Mouse (Mus musculus) limb, embryonic 12.5 days (tissue): ENCODE measurements around the gene Mrln. TPM values are rescaled to one million over a fixed set of nuclear protein-coding genes. Genes with fewer than 3 reads are reported as not detected.

Source experiments
- ATAC-seq: fragments of 200-750 bp; cut with Nextera tagmentation; 2 replicates; pipeline ENCODE4 v1.8.0; 2017; ENCODE audit warnings: low read depth, moderate TSS enrichment; ENCODE audit not compliant: insufficient number of reproducible peaks, insufficient read depth, low FRiP score, low TSS enrichment
- H3K27ac ChIP-seq: fragments of 300-500 bp; sonication (generic); 2 replicates; pipeline ENCODE4 v1.5.1; 2016; ENCODE audit warnings: mild to moderate bottlenecking, moderate library complexity
- H3K27me3 ChIP-seq: fragments of 300-500 bp; sonication (generic); 2 replicates; pipeline ENCODE4 v1.6.1; 2016; ENCODE audit warnings: mild to moderate bottlenecking, moderate library complexity
- H3K36me3 ChIP-seq: fragments of 300-500 bp; sonication (generic); 2 replicates; pipeline ENCODE4 v1.6.1; 2016; ENCODE audit warnings: mild to moderate bottlenecking, moderate library complexity
- H3K4me1 ChIP-seq: fragments of 300-500 bp; sonication (generic); replicated peaks from 2 replicates; pipeline ENCODE4 v1.6.1; 2016
- H3K4me2 ChIP-seq: fragments of 300-500 bp; sonication (generic); 2 replicates; pipeline ENCODE4 v1.6.1; 2016; ENCODE audit warnings: mild to moderate bottlenecking, moderate library complexity
- H3K4me3 ChIP-seq: fragments of 300-500 bp; sonication (generic); replicated peaks from 2 replicates; pipeline ENCODE4 v1.5.1; 2016; ENCODE audit warnings: mild to moderate bottlenecking
- H3K9ac ChIP-seq: fragments of 300-500 bp; sonication (generic); replicated peaks from 2 replicates; pipeline ENCODE4 v1.6.1; 2016; ENCODE audit warnings: mild to moderate bottlenecking, moderate library complexity
- H3K9me3 ChIP-seq: fragments of 300-500 bp; sonication (generic); 2 replicates; pipeline ENCODE4 v1.6.1; 2016; ENCODE audit warnings: mild to moderate bottlenecking, moderate library complexity
- WGBS: fragments of 180-500 bp; shearing (Covaris S2); methylation state at CpG from one replicate; pipeline ENCODE4 v1.1.7; 2016; 5-methylcytosine and 5-hydroxymethylcytosine counted together
- polyA plus RNA-seq: library from polyadenylated mRNA; unstranded; fragments of >200 nt; fragmentation: Nextera tagmentation; extraction: Ambion mirVana; gene quantifications from 2 replicates; pipeline ENCODE4 v1.2.1, GENCODE M21; 2016

Mrln gene
- polyA plus RNA-seq, 1 experiment from 2014 or later, result 20.7 TPM

- no peaks in the 10 kb centered on the region for H3K27me3 ChIP-seq
- no peak for ATAC-seq
- H3K9me3 ChIP-seq, result no peaks in the 10 kb centered on the region
- H3K9ac ChIP-seq, result no peak overlapping the region
- H3K27ac ChIP-seq, result no peak overlapping the region
- H3K4me3 ChIP-seq, result no peak overlapping the region
- H3K4me2 ChIP-seq, result no peak overlapping the region
- no peaks in the 10 kb centered on the region for H3K36me3 ChIP-seq
- no peaks in the 10 kb centered on the region for H3K4me1 ChIP-seq
These were observed 22.1 kb downstream of the Mrln start for GRCm38 (mm10) chr10:70226608-70227007.

GRCm38 (mm10) chr10:70230352-70230751 is 25.9 kb downstream of the Mrln start:
- Histone ChIP-seq H3K27ac (no peak overlapping the region), H3K9ac (no peak overlapping the region), H3K4me1 (no peaks in the 10 kb centered on the region), H3K9me3 (0 out of 2 replicates have a peak, but pooled peaks cover 3% of the 10 kb centered on the region), H3K4me2 (no peak overlapping the region), H3K4me3 (no peak overlapping the region), H3K36me3 (no peaks in the 10 kb centered on the region), H3K27me3 (no peaks in the 10 kb centered on the region)
- 80% methylated on average over 6 of the region's 6 CpGs for WGBS
- ATAC-seq, result no peak

GRCm38 (mm10) chr10:70237936-70238335 is 33.5 kb downstream of the Mrln start:
- no peak overlapping the region for H3K4me3 ChIP-seq
- no peaks in the 10 kb centered on the region for H3K9me3 ChIP-seq
- H3K4me2 ChIP-seq, result no peak overlapping the region
- H3K9ac ChIP-seq, result no peak overlapping the region
- no peak overlapping the region for H3K27ac ChIP-seq
- no peaks in the 10 kb centered on the region for H3K4me1 ChIP-seq
- 77% methylated on average over 2 of the region's 2 CpGs for WGBS
- peaks cover 4% of the 10 kb centered on the region for H3K27me3 ChIP-seq
- no peak for ATAC-seq
- H3K36me3 ChIP-seq, result no peaks in the 10 kb centered on the region

GRCm38 (mm10) chr10:70242751-70243444 is 38.4 kb downstream of the Mrln start:
- H3K27me3 ChIP-seq, result peaks cover 51% of the 10 kb centered on the region
- 38% methylated on average over 8 of the region's 8 CpGs for WGBS

GRCm38 (mm10) chr10:70244921-70245558 is 40.6 kb downstream of the Mrln start, which contains the start of gene Slc16a9:
TSS of gene Slc16a9 (plus strand) at chr10:70245100.
- under 1% methylated on average over 54 of the region's 54 CpGs for WGBS
- Histone ChIP-seq H3K27ac (no peak within 1 kb of the TSS), H3K36me3 (no peaks in the 10 kb centered on the region), H3K4me3 (peak within 1 kb of the TSS; percentile 66), H3K9me3 (no peaks in the 10 kb centered on the region), H3K27me3 (peaks cover 59% of the 10 kb centered on the region), H3K4me2 (peak within 1 kb of the TSS; percentile 93), H3K4me1 (peaks cover 15% of the 10 kb centered on the region), H3K9ac (peak within 1 kb of the TSS; percentile 79)
- ATAC-seq, result peak; percentile 83

More at GRCm38 (mm10) chr10:70242751-70243444, 38.4 kb downstream of the Mrln start:
- Histone ChIP-seq H3K9me3 (no peaks in the 10 kb centered on the region), H3K4me3 (no peak overlapping the region), H3K4me1 (peaks cover 15% of the 10 kb centered on the region), H3K9ac (no peak overlapping the region), H3K36me3 (no peaks in the 10 kb centered on the region), H3K4me2 (no peak overlapping the region), H3K27ac (no peak overlapping the region)
- no peak for ATAC-seq

GRCm38 (mm10) chr10:70245559-70245945 is 41.1 kb downstream of the Mrln start:
- Histone ChIP-seq H3K36me3 (no peaks in the 10 kb centered on the region), H3K4me1 (peaks cover 15% of the 10 kb centered on the region), H3K9me3 (no peaks in the 10 kb centered on the region), H3K27me3 (peaks cover 59% of the 10 kb centered on the region), H3K4me2 (peak overlapping the region; percentile 93), H3K4me3 (peak overlapping the region; percentile 66), H3K27ac (no peak overlapping the region), H3K9ac (peak overlapping the region; percentile 79)
- 2% methylated on average over 16 of the region's 16 CpGs for WGBS
- 0 out of 2 replicates have a peak, but pooled peaks have one; percentile 12 for ATAC-seq

GRCm38 (mm10) chr10:70246076-70246475 is 41.6 kb downstream of the Mrln start:
- Histone ChIP-seq H3K27ac (no peak overlapping the region), H3K27me3 (peaks cover 59% of the 10 kb centered on the region), H3K4me3 (peak overlapping the region; percentile 66), H3K9me3 (no peaks in the 10 kb centered on the region), H3K4me2 (peak overlapping the region; percentile 93), H3K9ac (no peak overlapping the region), H3K4me1 (peaks cover 15% of the 10 kb centered on the region), H3K36me3 (no peaks in the 10 kb centered on the region)
- WGBS, result 35% methylated on average over 9 of the region's 9 CpGs
- ATAC-seq, result no peak

GRCm38 (mm10) chr10:70250354-70250753 is 45.9 kb downstream of the Mrln start:
- ATAC-seq, result no peak
- no peak overlapping the region for H3K9ac ChIP-seq
- peaks cover 30% of the 10 kb centered on the region for H3K27me3 ChIP-seq
- no peak overlapping the region for H3K27ac ChIP-seq
- H3K36me3 ChIP-seq, result no peaks in the 10 kb centered on the region
- H3K9me3 ChIP-seq, result no peaks in the 10 kb centered on the region
- H3K4me3 ChIP-seq, result no peak overlapping the region
- WGBS, result 82% methylated on average over 4 of the region's 4 CpGs
- peaks cover 10% of the 10 kb centered on the region; the same call in 1 of the 2 replicates for H3K4me1 ChIP-seq
- no peak overlapping the region for H3K4me2 ChIP-seq

GRCm38 (mm10) chr10:70250766-70251165 is 46.3 kb downstream of the Mrln start:
- Histone ChIP-seq H3K4me3 (no peak overlapping the region), H3K27me3 (peaks cover 26% of the 10 kb centered on the region), H3K4me2 (no peak overlapping the region), H3K4me1 (0 out of 2 replicates have a peak, but pooled peaks cover 5% of the 10 kb centered on the region), H3K36me3 (no peaks in the 10 kb centered on the region), H3K27ac (no peak overlapping the region), H3K9ac (no peak overlapping the region), H3K9me3 (no peaks in the 10 kb centered on the region)
- ATAC-seq, result no peak
- WGBS, result 80% methylated on average over 6 of the region's 6 CpGs

GRCm38 (mm10) chr10:70254666-70255065 is 50.2 kb downstream of the Mrln start:
- no peak overlapping the region for H3K4me2 ChIP-seq
- 71% methylated on average over 4 of the region's 4 CpGs for WGBS
- no peak overlapping the region for H3K4me3 ChIP-seq
- no peak for ATAC-seq
- no peaks in the 10 kb centered on the region for H3K4me1 ChIP-seq
- H3K36me3 ChIP-seq, result no peaks in the 10 kb centered on the region
- H3K27ac ChIP-seq, result no peak overlapping the region
- H3K27me3 ChIP-seq, result no peaks in the 10 kb centered on the region
- no peaks in the 10 kb centered on the region for H3K9me3 ChIP-seq
- no peak overlapping the region for H3K9ac ChIP-seq

- whole genome bisulfite sequencing, result 86% methylated on average over 15 of the region's 15 CpGs
- Histone ChIP-seq H3K9ac (no peak overlapping the region), H3K4me1 (no peaks in the 10 kb centered on the region), H3K9me3 (no peaks in the 10 kb centered on the region), H3K36me3 (no peaks in the 10 kb centered on the region), H3K4me2 (no peak overlapping the region), H3K27me3 (no peaks in the 10 kb centered on the region), H3K4me3 (no peak overlapping the region), H3K27ac (no peak overlapping the region)
- no peak for ATAC-seq
These were observed 51.2 kb downstream of the Mrln start for GRCm38 (mm10) chr10:70255601-70256210.
